Mouse (Mus musculus): ENCODE measurements around the gene C530008M17Rik. TPM values are rescaled to one million over a fixed set of nuclear protein-coding genes. Genes with fewer than 3 reads are reported as not detected.

Gene C530008M17Rik
- polyA plus RNA-seq, 1 experiment from 2014 or later, result 5.7 TPM

DNA sequence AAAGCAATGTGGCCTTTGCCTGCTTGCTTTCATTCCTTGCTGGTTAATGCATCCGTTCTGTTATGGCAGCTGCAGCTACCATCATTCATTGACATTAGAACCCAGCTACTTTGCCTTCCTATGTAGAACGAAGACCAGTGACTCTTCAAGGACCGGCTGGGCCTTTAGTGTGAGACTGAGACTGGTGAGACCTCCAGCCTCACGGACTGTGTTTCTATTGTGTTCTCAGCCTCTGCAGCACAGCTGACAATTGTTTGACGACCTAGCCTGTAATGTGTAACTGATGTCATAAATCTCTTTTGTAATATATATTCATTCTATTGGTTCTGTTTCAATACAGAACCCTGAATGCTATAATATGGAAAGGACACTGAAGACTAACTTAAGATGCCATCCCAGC lies 34.9 kb downstream of the C530008M17Rik start:
- no peak for ATAC-seq (ENCODE audit: low read depth)
- no peak overlapping the region for H3K4me3 ChIP-seq (ENCODE audit: low read depth, low read length)
- H3K27me3 ChIP-seq (ENCODE audit: control insufficient read depth, insufficient read depth, low read depth, low read length), result no peaks in the 10 kb centered on the region
- no peak overlapping the region for H3K9ac ChIP-seq (ENCODE audit: low read depth, low read length)
- WGBS (ENCODE audit: insufficient replicate concordance), result 76% methylated on average over 5 of the region's 5 CpGs
- H3K4me1 ChIP-seq (ENCODE audit: control insufficient read depth, low read depth, low read length), result peaks cover 24% of the 10 kb centered on the region
- H3K27ac ChIP-seq (ENCODE audit: low read length), result no peak overlapping the region
- H3K4me2 ChIP-seq (ENCODE audit: low read depth, low read length), result no peak overlapping the region
- no peaks in the 10 kb centered on the region for H3K36me3 ChIP-seq (ENCODE audit: control insufficient read depth, insufficient read depth)
- H3K9me3 ChIP-seq (replicated peaks; ENCODE audit: control insufficient read depth, low read length), result no peaks in the 10 kb centered on the region

DNA sequence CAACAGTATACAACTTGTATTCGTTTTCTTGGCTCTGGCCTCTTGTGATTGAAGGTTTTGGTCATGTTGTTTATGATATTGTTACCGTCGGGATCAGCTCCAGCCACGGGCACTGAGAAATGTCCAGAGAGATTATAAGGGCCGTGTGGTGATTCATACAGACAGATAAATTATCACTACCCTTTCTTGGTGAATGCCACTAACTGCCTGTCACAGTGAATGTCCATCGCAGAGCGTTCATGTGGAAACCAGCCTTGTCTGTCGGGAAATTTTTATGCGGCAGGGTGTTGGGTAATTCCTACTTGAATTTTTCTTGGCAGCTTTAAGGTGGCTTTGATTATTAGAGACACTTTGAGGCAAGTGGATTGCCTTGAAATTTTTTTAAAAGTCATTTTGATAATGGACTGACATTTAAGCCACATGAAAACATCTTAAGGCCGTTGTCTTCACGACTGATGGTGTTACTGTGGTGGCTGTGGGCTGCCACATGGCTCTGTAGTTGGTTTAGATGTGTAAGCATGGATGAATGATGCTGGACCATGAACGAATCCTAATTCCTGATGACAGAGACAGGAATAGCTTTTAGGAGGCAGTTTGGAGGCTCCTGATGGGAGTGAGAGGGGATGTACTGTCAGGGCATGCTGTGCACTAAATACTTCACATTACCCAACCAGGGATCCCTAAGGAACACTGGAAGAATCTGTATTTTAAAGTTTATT lies 35.6 kb downstream of the C530008M17Rik start:
- H3K4me2 ChIP-seq (ENCODE audit: low read depth, low read length), result no peak overlapping the region
- peaks cover 18% of the 10 kb centered on the region for H3K4me1 ChIP-seq (ENCODE audit: control insufficient read depth, low read depth, low read length)
- no peak overlapping the region for H3K4me3 ChIP-seq (ENCODE audit: low read depth, low read length)
- H3K27me3 ChIP-seq (ENCODE audit: control insufficient read depth, insufficient read depth, low read depth, low read length), result no peaks in the 10 kb centered on the region
- H3K9me3 ChIP-seq (replicated peaks; ENCODE audit: control insufficient read depth, low read length), result no peaks in the 10 kb centered on the region
- H3K9ac ChIP-seq (ENCODE audit: low read depth, low read length), result no peak overlapping the region
- no peaks in the 10 kb centered on the region for H3K36me3 ChIP-seq (ENCODE audit: control insufficient read depth, insufficient read depth)
- 76% methylated on average over 12 of the region's 12 CpGs for WGBS (ENCODE audit: insufficient replicate concordance)
- no peak for ATAC-seq (ENCODE audit: low read depth)
- no peak overlapping the region for H3K27ac ChIP-seq (ENCODE audit: low read length)

DNA sequence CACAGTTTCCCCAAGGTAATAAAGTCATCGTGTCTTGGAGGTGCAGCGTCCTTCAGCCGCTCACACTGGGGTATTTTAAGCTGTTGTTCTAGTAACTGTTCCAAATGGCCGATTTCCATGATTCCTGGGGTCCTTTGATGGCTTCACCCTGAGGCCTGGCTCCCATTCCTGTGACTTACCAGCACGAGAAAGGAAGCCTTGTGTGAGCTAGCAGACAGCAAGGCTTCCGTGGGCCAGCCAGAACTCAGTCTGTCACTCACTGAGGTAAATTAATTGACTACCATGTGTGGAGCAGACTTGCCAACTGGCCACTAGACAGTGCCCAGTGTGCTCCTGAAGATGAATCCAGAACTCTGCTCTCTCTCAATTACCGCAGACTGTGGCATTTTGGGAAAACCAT lies 41.2 kb downstream of the C530008M17Rik start:
- H3K4me2 ChIP-seq (ENCODE audit: low read depth, low read length), result no peak overlapping the region
- no peak for ATAC-seq (ENCODE audit: low read depth)
- no peaks in the 10 kb centered on the region for H3K36me3 ChIP-seq (ENCODE audit: control insufficient read depth, insufficient read depth)
- H3K27me3 ChIP-seq (ENCODE audit: control insufficient read depth, insufficient read depth, low read depth, low read length), result no peaks in the 10 kb centered on the region
- H3K9ac ChIP-seq (ENCODE audit: low read depth, low read length), result no peak overlapping the region
- H3K27ac ChIP-seq (ENCODE audit: low read length), result no peak overlapping the region
- WGBS (ENCODE audit: insufficient replicate concordance), result 75% methylated on average over 7 of the region's 7 CpGs
- no peaks in the 10 kb centered on the region; the same call in 1 of the 2 replicates for H3K4me1 ChIP-seq (ENCODE audit: control insufficient read depth, low read depth, low read length)
- H3K4me3 ChIP-seq (ENCODE audit: low read depth, low read length), result no peak overlapping the region
- H3K9me3 ChIP-seq (replicated peaks; ENCODE audit: control insufficient read depth, low read length), result no peaks in the 10 kb centered on the region

DNA sequence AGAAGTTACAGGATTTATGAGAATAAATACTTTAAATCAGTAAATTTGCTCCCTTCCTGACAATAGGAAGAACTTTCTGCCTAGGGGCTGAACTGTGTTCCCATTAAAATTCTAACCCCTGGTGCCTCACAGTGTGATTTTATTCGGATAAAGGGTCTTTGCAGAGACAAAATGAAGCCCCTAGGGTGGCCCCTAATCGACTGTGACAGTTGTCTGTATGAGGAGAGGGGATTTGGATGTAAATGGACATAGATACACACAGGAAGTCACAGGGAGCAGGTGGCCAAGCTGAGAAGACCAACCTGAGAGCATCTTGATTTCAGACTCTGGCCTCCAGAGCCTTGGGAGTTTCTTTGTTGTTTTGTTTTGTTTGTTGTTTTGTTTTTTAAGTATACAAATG lies 41.9 kb downstream of the C530008M17Rik start:
- Histone ChIP-seq H3K9ac (ENCODE audit: low read depth, low read length) (no peak overlapping the region), H3K27ac (ENCODE audit: low read length) (no peak overlapping the region), H3K9me3 (replicated peaks; ENCODE audit: control insufficient read depth, low read length) (no peaks in the 10 kb centered on the region), H3K4me2 (ENCODE audit: low read depth, low read length) (no peak overlapping the region), H3K4me3 (ENCODE audit: low read depth, low read length) (no peak overlapping the region), H3K36me3 (ENCODE audit: control insufficient read depth, insufficient read depth) (no peaks in the 10 kb centered on the region), H3K4me1 (ENCODE audit: control insufficient read depth, low read depth, low read length) (no peaks in the 10 kb centered on the region; the same call in 1 of the 2 replicates), H3K27me3 (ENCODE audit: control insufficient read depth, insufficient read depth, low read depth, low read length) (no peaks in the 10 kb centered on the region)
- ATAC-seq (ENCODE audit: low read depth), result no peak
- 58% methylated on average over 2 of the region's 2 CpGs for WGBS (ENCODE audit: insufficient replicate concordance)

DNA sequence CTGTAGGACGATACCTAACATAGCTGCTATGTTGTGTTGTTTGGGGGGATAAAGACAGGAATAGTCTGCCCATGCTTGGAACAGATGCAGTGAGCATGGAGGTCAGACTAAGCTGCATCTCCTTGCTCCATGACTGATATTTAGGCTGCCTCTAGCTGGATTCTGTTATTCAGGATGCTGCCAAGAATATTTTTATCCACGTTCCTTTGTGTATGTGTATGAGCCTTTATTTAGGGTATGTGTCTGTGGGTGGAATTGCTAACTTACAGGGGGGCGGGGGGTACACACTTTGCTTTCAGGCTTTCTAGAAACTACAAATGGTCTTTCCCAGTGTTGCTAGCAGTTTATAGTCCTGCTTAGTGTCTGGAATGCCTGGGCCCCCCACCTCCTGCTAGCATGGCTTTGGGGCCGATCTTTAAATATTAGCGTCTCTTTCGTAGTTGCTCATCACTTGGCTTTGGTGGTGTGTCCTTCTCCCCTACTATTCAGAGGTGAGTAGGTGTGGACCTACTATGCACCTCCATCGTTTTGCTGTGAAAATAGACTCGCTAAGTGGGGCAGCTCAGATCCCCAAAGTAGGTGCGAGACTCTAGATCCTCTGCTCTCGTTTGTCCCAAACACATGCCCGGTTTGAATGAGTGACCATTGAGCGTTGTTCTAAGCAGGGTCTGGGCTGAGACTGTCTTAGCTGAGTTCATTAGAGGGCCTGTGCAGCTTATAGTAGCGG lies 45.0 kb downstream of the C530008M17Rik start:
- H3K27me3 ChIP-seq (ENCODE audit: control insufficient read depth, insufficient read depth, low read depth, low read length), result no peaks in the 10 kb centered on the region
- H3K4me2 ChIP-seq (ENCODE audit: low read depth, low read length), result no peak overlapping the region
- H3K9ac ChIP-seq (ENCODE audit: low read depth, low read length), result no peak overlapping the region
- no peaks in the 10 kb centered on the region for H3K36me3 ChIP-seq (ENCODE audit: control insufficient read depth, insufficient read depth)
- no peak for ATAC-seq (ENCODE audit: low read depth)
- WGBS (ENCODE audit: insufficient replicate concordance), result 87% methylated on average over 13 of the region's 13 CpGs
- no peaks in the 10 kb centered on the region; the same call in 1 of the 2 replicates for H3K4me1 ChIP-seq (ENCODE audit: control insufficient read depth, low read depth, low read length)
- no peaks in the 10 kb centered on the region for H3K9me3 ChIP-seq (replicated peaks; ENCODE audit: control insufficient read depth, low read length)
- no peak overlapping the region for H3K27ac ChIP-seq (ENCODE audit: low read length)
- H3K4me3 ChIP-seq (ENCODE audit: low read depth, low read length), result no peak overlapping the region

DNA sequence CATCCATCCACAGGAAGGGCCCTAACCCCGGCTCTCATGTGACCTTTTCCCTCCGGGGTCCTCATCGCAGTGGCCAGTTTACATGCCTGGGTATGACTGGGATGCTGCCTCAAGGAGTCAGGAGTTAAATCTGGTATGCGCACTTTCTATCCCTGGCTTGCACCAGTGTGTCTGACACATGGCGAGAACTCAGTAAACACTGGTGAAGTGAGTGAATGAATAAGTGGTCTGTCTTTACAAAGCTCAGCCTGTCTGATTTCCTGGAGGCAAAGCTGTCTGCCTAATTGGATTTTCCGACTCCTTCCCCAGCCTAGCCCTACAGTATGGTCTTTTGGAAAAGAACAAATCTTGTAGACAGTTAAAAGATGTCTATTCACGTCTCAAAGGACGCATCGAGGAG lies 45.8 kb downstream of the C530008M17Rik start:
- Histone ChIP-seq H3K27me3 (ENCODE audit: control insufficient read depth, insufficient read depth, low read depth, low read length) (no peaks in the 10 kb centered on the region), H3K9ac (ENCODE audit: low read depth, low read length) (no peak overlapping the region), H3K4me2 (ENCODE audit: low read depth, low read length) (no peak overlapping the region), H3K27ac (ENCODE audit: low read length) (no peak overlapping the region), H3K36me3 (ENCODE audit: control insufficient read depth, insufficient read depth) (no peaks in the 10 kb centered on the region), H3K4me1 (ENCODE audit: control insufficient read depth, low read depth, low read length) (no peaks in the 10 kb centered on the region; the same call in 1 of the 2 replicates), H3K9me3 (replicated peaks; ENCODE audit: control insufficient read depth, low read length) (no peaks in the 10 kb centered on the region), H3K4me3 (ENCODE audit: low read depth, low read length) (no peak overlapping the region)
- WGBS (ENCODE audit: insufficient replicate concordance), result 78% methylated on average over 9 of the region's 9 CpGs
- no peak for ATAC-seq (ENCODE audit: low read depth)

DNA sequence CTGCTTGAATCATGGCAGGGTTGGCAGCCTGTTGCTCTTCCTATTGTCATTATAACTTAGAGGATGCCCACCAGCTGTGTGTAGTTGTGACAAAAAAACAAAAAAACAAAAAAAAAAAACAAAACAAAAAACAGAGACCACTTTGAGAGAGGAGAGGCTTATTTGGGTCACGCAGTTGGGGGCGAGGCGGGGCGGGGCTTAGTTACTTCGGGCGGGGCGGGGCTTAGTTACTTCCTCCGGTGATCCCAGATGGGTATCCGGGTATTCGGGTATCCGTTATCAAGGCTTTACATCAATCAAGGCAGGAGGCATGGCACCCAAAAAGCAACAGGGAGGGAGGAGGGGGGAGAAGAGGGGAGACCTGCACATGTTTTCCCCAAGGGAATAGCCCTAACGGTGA lies 46.3 kb downstream of the C530008M17Rik start:
- Histone ChIP-seq H3K27me3 (ENCODE audit: control insufficient read depth, insufficient read depth, low read depth, low read length) (no peaks in the 10 kb centered on the region), H3K9me3 (replicated peaks; ENCODE audit: control insufficient read depth, low read length) (no peaks in the 10 kb centered on the region), H3K36me3 (ENCODE audit: control insufficient read depth, insufficient read depth) (no peaks in the 10 kb centered on the region), H3K4me3 (ENCODE audit: low read depth, low read length) (no peak overlapping the region), H3K9ac (ENCODE audit: low read depth, low read length) (no peak overlapping the region), H3K4me2 (ENCODE audit: low read depth, low read length) (no peak overlapping the region), H3K27ac (ENCODE audit: low read length) (no peak overlapping the region), H3K4me1 (ENCODE audit: control insufficient read depth, low read depth, low read length) (no peaks in the 10 kb centered on the region; the same call in 1 of the 2 replicates)
- 42% methylated on average over 12 of the region's 12 CpGs for WGBS (ENCODE audit: insufficient replicate concordance)
- ATAC-seq (ENCODE audit: low read depth), result no peak

DNA sequence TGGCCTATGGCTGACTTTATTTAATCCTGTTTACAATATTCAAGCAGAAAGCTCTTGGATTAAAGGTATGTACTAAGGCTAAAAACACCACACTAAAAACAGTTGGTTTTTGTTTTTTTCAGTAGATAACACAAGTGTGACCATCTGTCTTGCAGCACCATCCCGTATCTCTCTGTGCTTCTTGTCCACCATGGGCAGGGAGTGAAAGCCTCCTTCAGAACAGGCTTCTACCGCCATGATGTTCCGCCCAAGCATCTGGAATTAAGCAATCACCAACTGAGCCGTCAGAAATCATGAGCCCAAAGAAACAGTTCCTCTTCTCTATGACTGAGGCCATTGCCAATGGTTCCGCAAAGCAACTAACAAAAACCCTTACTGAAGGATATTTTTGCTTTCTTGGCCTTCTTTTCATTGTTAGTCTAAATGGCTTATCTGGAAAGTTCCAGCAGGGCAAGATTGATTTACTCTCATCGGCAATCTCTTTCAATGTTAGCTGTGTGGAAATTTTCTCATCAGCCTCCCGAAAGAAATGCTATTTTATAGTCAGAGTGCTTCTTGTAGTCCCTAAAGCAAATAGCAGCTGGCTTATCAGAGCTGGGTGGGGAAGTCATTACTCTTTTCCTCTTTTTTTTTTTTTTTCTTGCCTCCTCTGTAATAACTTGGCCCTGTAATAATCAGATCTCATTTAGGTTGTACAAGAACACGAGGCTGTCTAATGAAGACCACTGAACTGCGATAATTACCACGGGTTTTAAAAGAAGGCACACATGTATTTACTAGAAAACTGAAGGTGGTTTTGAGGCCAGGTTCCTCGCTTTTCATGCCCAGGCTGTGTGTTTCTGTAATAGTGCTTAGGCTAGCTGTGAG lies 49.2 kb downstream of the C530008M17Rik start:
- no peak overlapping the region for H3K4me3 ChIP-seq (ENCODE audit: low read depth, low read length)
- no peak overlapping the region for H3K9ac ChIP-seq (ENCODE audit: low read depth, low read length)
- no peak for ATAC-seq (ENCODE audit: low read depth)
- H3K27ac ChIP-seq (ENCODE audit: low read length), result no peak overlapping the region
- H3K27me3 ChIP-seq (ENCODE audit: control insufficient read depth, insufficient read depth, low read depth, low read length), result no peaks in the 10 kb centered on the region
- WGBS (ENCODE audit: insufficient replicate concordance), result 62% methylated on average over 11 of the region's 11 CpGs
- H3K4me2 ChIP-seq (ENCODE audit: low read depth, low read length), result no peak overlapping the region
- no peaks in the 10 kb centered on the region for H3K9me3 ChIP-seq (replicated peaks; ENCODE audit: control insufficient read depth, low read length)
- no peaks in the 10 kb centered on the region; the same call in 1 of the 2 replicates for H3K4me1 ChIP-seq (ENCODE audit: control insufficient read depth, low read depth, low read length)
- no peaks in the 10 kb centered on the region for H3K36me3 ChIP-seq (ENCODE audit: control insufficient read depth, insufficient read depth)
